Mouse (Mus musculus): ENCODE data around the gene Gm13030.
"Not testable (repeated sequence)": the region's sequence is repeated elsewhere in the genome, so short reads cannot be mapped to it uniquely, and the experiment has no call there.

Gene Gm13030

GRCm38 (mm10) chr4:138873864-138874263 is at the start of gene Gm13030:
Gm13030 (minus strand) TSS chr4:138873964.
- DNase-seq: no peak

- DNase-seq: peak; percentile 96
These were observed 48.3 kb upstream of the Gm13030 start for GRCm38 (mm10) chr4:138922131-138922459.

GRCm38 (mm10) chr4:138921254-138922130 is 47.7 kb upstream of the Gm13030 start:
- DNase-seq: no peak

GRCm38 (mm10) chr4:138917282-138917681 is 43.5 kb upstream of the Gm13030 start:
- no peak for DNase-seq

GRCm38 (mm10) chr4:138913797-138914196 is 40.0 kb upstream of the Gm13030 start, which contains the start of gene Otud3:
Otud3 (minus strand) TSS chr4:138913945.
- DNase-seq: peak; percentile 97

- no peak for DNase-seq
These were observed 39.5 kb upstream of the Gm13030 start for GRCm38 (mm10) chr4:138913141-138913787.

- DNase-seq: no peak
These were observed 32.0 kb upstream of the Gm13030 start for GRCm38 (mm10) chr4:138905624-138906337.

GRCm38 (mm10) chr4:138899361-138899760 is 25.6 kb upstream of the Gm13030 start:
- DNase-seq: no peak

GRCm38 (mm10) chr4:138893789-138894188 is 20.0 kb upstream of the Gm13030 start:
- DNase-seq: not testable (repeated sequence)

- DNase-seq: no peak
These were observed 18.9 kb upstream of the Gm13030 start for GRCm38 (mm10) chr4:138892655-138893054.

GRCm38 (mm10) chr4:138889635-138890034 is 15.9 kb upstream of the Gm13030 start:
- no peak for DNase-seq

GRCm38 (mm10) chr4:138889165-138889564 is 15.4 kb upstream of the Gm13030 start:
- DNase-seq: no peak

GRCm38 (mm10) chr4:138884261-138884660 is 10.5 kb upstream of the Gm13030 start:
- peak; percentile 87 for DNase-seq

GRCm38 (mm10) chr4:138882179-138882578 is 8.4 kb upstream of the Gm13030 start:
- no peak for DNase-seq

- no peak for DNase-seq
These were observed 7.2 kb upstream of the Gm13030 start for GRCm38 (mm10) chr4:138880811-138881584.

- no peak for DNase-seq
These were observed 6.0 kb upstream of the Gm13030 start for GRCm38 (mm10) chr4:138879808-138880207.

GRCm38 (mm10) chr4:138878783-138879182 is 5.0 kb upstream of the Gm13030 start:
- DNase-seq: no peak

- no peak for DNase-seq
These were observed 4.0 kb upstream of the Gm13030 start, which contains the start of gene Pla2g2e for GRCm38 (mm10) chr4:138877731-138878130. Pla2g2e (plus strand) TSS chr4:138877942.

- no peak for DNase-seq
These were observed 2.2 kb upstream of the Gm13030 start for GRCm38 (mm10) chr4:138875986-138876385.

- DNase-seq: not testable (repeated sequence)
These were observed 1.5 kb upstream of the Gm13030 start for GRCm38 (mm10) chr4:138875275-138875674.

GRCm38 (mm10) chr4:138868666-138869065 is 5.1 kb downstream of the Gm13030 start:
- DNase-seq: no peak

GRCm38 (mm10) chr4:138866413-138866812 is 7.4 kb downstream of the Gm13030 start:
- peak; percentile 83 for DNase-seq

- DNase-seq: no peak
These were observed 7.8 kb downstream of the Gm13030 start for GRCm38 (mm10) chr4:138865991-138866390.
